Mouse (Mus musculus): Measurements from ENCODE around the gene Gsk3b.

- TF ChIP-seq GATA1 (IDR thresholded peaks at IDR 0.05; ENCODE audit: borderline replicate concordance, low read length) = no peak
- TF ChIP-seq FLI1 (IDR thresholded peaks at IDR 0.05; ENCODE audit: low read length) = no peak
Observed at GRCm38 (mm10) chr16:38042160-38042559, 46.6 kb upstream of the Gsk3b start.
